22 mouse cellular contexts compared by ENCODE assay signal in the genomic region with DNA sequence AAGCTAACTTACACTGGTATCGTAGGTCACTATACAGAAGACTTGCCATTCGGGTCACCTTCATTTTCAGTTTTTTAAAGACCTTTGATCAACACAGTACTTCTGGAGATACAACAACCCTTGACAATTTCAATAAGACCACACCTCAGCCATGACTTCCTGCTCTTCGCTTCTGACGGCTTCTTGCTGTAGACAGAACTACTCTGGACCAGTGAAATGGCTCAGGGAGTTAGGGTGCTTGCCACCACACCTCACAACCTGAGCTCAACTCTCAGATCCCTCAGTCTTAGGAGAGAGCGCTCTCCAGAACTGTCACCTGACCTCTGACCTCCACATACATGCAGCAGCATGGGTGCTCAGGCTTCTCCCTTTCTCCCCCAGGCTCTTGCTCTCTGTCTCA. TPM values are rescaled to one million over a fixed set of nuclear protein-coding genes. Genes with fewer than 3 reads are reported as not detected.
DNase-seq lines count a peak whose midpoint lies in the region; ATAC-seq and TF ChIP-seq lines count a peak whose summit lies in the region.
"Had no signal": no experiment of that assay in that cellular context is flagged by ENCODE, and none has a peak within 500 bp of the region (broad histone marks: within the 10 kb centered on the region; RNA-seq: fewer than 3 reads in every experiment).

No protein-coding gene starts in this region.

- H3K36me3 ChIP-seq in heart, embryonic 10.5 days = no peaks in the 10 kb centered on the region
- H3K36me3 ChIP-seq in heart, adult 2 months (ENCODE audit: control insufficient read depth, insufficient read depth, low read length) = no peaks in the 10 kb centered on the region
- H3K36me3 ChIP-seq: embryonic facial prominence, embryonic 15.5 days; forebrain, embryonic 15.5 days; heart, embryonic 12.5 days; hindbrain, embryonic 15.5 days had no signal

- intact Hi-C loops in heart, adult 2 months (cut with DNase I) = no loop called here

- 86% methylated on average over 5 of the region's 5 CpGs for WGBS in heart, embryonic 10.5 days
- WGBS in heart, adult 2 months = 88% methylated on average over 5 of the region's 5 CpGs

- TF ChIP-seq POLR2A in heart, adult 2 months (IDR thresholded peaks at IDR 0.05; ENCODE audit: insufficient read depth, low read depth, low read length) = no peak

- no peaks in the 10 kb centered on the region for H3K9me3 ChIP-seq in heart, embryonic 10.5 days
- H3K9me3 ChIP-seq: embryonic facial prominence, embryonic 15.5 days; forebrain, embryonic 10.5 days; forebrain, embryonic 15.5 days; heart, embryonic 12.5 days; hindbrain, embryonic 15.5 days had no signal

- ATAC-seq in activated CD4-positive, CD25-positive, alpha-beta regulatory T cell, adult 4 months = peak; percentile 46
- ATAC-seq: forebrain, embryonic 15.5 days had no signal

- TF ChIP-seq EP300 in heart, adult 2 months (IDR thresholded peaks at IDR 0.05; ENCODE audit: insufficient read depth, low read depth, low read length) = no peak

- H3K4me1 ChIP-seq in heart, embryonic 10.5 days = peaks cover 11% of the 10 kb centered on the region
- no peaks in the 10 kb centered on the region for H3K4me1 ChIP-seq in heart, adult 2 months (ENCODE audit: control insufficient read depth, insufficient read depth, low read length)
- H3K4me1 ChIP-seq: hindbrain, embryonic 15.5 days had no signal

- no peaks in the 10 kb centered on the region for H3K27me3 ChIP-seq in heart, embryonic 10.5 days (ENCODE audit: insufficient read depth, poor library complexity, severe bottlenecking)
- H3K27me3 ChIP-seq in heart, adult 2 months (ENCODE audit: control insufficient read depth, insufficient read depth, low read length) = no peaks in the 10 kb centered on the region
- H3K27me3 ChIP-seq: embryonic facial prominence, embryonic 15.5 days; forebrain, embryonic 15.5 days; heart, embryonic 12.5 days; hindbrain, embryonic 15.5 days had no signal

- peak; percentile 57 for DNase-seq in heart, embryonic 10.5 days (ENCODE audit: low spot score)
- no peak for DNase-seq in heart, adult 2 months
- DNase-seq in thymus, postnatal 14 days = peak; percentile 14
- DNase-seq in thymus, postnatal 25 days = no peak
- DNase-seq in adrenal gland, postnatal 4 days (ENCODE audit: low spot score in 2 of 2) = no peak
- DNase-seq in testis, postnatal 14 days (ENCODE audit: low spot score) = no peak
- DNase-seq in cerebellum, postnatal 25 days = no peak
- DNase-seq: adrenal gland, adult 2 months; adrenal gland, postnatal 25 days; cerebellum, adult 2 months; cerebellum, postnatal 10 days; embryo, embryonic 11 days; gastrocnemius, postnatal 36 days; heart, adult 18-20 months; heart, postnatal 36 days had no signal

- no peaks in the 10 kb centered on the region; the same call in 1 of the 2 replicates for H3K79me2 ChIP-seq in heart, adult 2 months (replicated peaks; ENCODE audit: control insufficient read depth, insufficient read depth, low read length)

- TF ChIP-seq CTCF in heart, adult 2 months (IDR thresholded peaks at IDR 0.05) = no peak

- no peak overlapping the region for H3K4me3 ChIP-seq in heart, embryonic 10.5 days
- H3K4me3 ChIP-seq in heart, adult 2 months = no peak overlapping the region
- H3K4me3 ChIP-seq: embryonic facial prominence, embryonic 15.5 days; erythroblast, embryonic 14.5 days; forebrain, embryonic 10.5 days; forebrain, embryonic 15.5 days; heart, embryonic 12.5 days; hindbrain, embryonic 15.5 days had no signal

- no peak overlapping the region for H3K9ac ChIP-seq in heart, adult 2 months (ENCODE audit: low read depth, low read length)
- H3K9ac ChIP-seq: embryonic facial prominence, embryonic 15.5 days; forebrain, embryonic 15.5 days; heart, embryonic 12.5 days; hindbrain, embryonic 15.5 days had no signal

- H3K27ac ChIP-seq in heart, embryonic 10.5 days = no peak overlapping the region
- no peak overlapping the region for H3K27ac ChIP-seq in heart, adult 2 months
- H3K27ac ChIP-seq: forebrain, embryonic 10.5 days; forebrain, embryonic 15.5 days; hindbrain, embryonic 15.5 days had no signal

RNA-seq across cellular contexts. Expression of gene Mrtfa, which starts 59.4 kb away (rescaled TPM):
- polyA plus RNA-seq in heart, embryonic 10.5 days (2016; fragmentation: Nextera tagmentation; extraction: Ambion mirVana) = 18.3 and 26.9 TPM in 2 replicates
- 10 to 100 TPM in 1 of 2 experiments, 1 to 10 TPM in 1; 7.2 to 11.0 TPM for total RNA-seq in heart, adult 2 months (2021)
- polyA plus RNA-seq in heart, adult 2 months (2012; rRNA removed) = 9.0 and 9.6 TPM in 2 replicates
- polyA plus RNA-seq in activated CD4-positive, CD25-positive, alpha-beta regulatory T cell, adult 4 months (2017; shearing (Covaris generic)) = 10 to 100 TPM; 45.2 to 54.3 TPM
- 10 to 100 TPM; 33.0 to 39.1 TPM for total RNA-seq in adrenal gland, postnatal 4 days (2021)

Comparison
In these comparisons a context has a peak if more than half of its experiments do, and no peak if none do; other contexts are left out.
1. DNase-seq: peak in heart, embryonic 10.5 days (single experiment) and thymus, postnatal 14 days (single experiment); none in heart, adult 2 months (0 of 2), thymus, postnatal 25 days (single experiment), adrenal gland, postnatal 4 days (0 of 2), testis, postnatal 14 days (single experiment) and cerebellum, postnatal 25 days (0 of 2).